Mouse (Mus musculus): ENCODE measurements around the gene Mob1b.
"Not testable (repeated sequence)": the region's sequence is repeated elsewhere in the genome, so short reads cannot be mapped to it uniquely, and the experiment has no call there.

The Mob1b gene

DNA sequence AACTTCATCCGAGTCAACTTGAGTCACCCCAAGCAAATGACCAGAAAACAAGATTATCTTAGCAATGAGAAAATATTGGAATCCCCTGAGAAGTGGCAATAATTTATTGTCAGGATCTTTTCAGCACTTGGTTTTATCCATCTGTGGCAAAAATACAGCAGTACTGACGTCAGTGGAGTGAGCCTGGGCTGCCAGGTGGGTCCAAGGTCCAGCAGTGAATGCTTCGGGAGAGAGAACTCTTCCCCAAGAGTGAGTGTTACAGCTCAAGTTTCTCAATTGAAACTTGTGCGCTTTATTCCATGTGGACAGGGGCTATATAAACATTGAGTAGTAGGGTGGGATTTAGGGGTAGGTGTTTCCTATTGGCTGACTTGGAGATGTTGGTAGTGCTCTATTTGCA is 18.6 kb upstream of the Mob1b start:
- DNase-seq (ENCODE audit: inconsistent ontology term): no peak

DNA sequence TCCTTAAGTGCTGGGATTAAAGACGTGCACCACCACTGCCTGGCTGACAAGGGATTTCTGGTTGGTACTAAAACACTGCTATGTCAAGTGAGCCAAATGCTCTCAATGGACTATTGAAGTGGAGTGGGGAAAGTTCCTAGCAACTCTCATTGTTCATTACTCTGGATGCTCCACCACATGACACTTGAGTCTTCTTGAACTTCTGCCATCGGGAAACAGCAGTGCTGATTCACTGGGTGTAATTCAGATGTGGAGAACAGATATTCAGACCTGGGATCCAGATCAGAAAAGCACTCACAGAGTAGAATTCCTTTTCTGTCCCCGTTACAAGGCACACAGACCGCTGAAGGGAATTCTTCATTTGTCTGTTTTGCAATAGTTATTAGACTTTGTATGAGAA is 17.1 kb upstream of the Mob1b start:
- peak; percentile 84 for DNase-seq (ENCODE audit: inconsistent ontology term)

DNA sequence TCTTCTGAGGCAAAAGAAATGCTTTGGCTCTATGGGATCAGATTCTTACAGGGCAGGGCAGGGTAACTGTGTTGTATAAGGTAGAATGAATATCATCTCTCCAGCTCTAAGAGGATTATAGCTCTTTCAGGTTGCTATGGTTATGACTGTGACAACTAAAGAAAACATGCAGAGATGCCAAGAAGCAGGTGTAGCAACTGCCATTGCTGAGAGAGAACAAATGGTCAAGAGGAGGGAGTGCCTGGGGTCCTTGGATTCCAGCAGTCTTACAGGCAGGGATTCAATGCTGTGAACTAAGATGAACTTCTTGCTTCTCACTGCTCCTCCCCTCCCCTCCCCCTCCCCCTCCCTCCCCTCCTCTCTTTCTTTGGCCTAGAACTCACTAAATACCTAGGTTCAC is 9.5 kb upstream of the Mob1b start:
- no peak for DNase-seq (ENCODE audit: inconsistent ontology term)

DNA sequence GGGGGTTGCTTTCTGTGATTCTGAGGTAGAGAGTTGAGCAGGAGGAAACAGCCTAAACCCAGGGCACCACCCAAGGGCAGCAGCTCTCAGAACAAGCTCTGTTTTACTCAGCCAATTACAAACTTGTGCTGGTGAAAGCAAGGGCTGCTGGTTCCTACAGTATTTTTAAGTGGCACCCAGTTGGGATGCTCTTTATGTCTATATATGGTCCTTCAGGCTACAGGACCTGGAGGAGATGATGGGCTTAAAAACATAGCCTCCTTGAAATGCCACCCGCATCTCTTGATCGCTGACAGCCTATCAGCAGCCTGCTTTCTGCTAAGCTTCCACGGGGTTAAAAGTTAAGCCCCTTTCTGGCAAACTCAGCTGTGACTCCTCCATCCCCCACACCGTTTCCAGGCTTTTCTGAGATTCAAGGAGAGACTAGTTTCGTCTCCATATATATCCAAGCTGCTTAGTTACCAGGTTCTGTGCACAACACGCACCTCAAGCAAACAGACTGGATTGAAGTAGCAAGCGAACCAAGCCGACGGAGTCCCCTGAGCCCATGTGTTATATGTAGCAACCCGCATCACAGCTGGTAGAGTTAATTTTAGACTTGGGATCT is 8.9 kb upstream of the Mob1b start:
- no peak for DNase-seq (ENCODE audit: inconsistent ontology term)

DNA sequence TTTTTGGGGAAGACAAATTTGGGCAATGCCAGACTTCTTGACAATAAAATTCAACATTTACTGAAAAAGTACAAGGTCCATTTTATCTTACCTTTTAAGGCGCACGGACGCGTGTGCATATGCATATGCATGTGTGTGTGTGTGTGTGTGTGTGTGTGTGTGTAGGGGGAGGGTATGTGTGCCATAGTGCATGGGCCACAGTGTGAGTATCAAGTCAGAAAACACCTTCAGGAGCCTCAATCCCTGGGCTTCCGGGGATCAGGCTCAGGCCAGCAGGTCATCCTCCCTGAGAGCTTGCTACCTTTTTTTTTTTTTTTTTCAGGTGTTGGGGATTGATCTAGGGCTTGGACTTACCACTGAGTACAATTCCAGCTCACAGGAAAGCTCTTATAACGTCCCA is 8.3 kb upstream of the Mob1b start:
- DNase-seq (ENCODE audit: inconsistent ontology term): no peak

DNA sequence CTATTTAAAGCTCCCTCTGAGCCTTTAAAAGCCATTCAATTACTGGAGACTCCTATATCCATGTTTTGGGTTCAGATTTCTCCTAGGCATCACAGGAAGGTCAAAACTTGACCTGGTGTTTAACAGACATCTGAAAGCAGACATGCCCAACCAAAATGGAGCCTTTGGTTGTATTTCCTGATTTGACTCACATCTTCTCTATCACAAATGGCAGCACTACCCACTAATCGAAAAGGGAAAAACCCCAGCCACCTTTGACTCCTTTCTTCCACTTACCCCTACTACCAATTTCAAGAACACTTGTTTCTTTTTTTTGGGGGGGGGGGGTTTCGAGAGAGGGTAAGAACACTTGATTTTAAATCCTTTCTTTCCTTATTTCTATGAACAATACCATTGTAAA is 3.7 kb upstream of the Mob1b start:
- DNase-seq (ENCODE audit: inconsistent ontology term): no peak

DNA sequence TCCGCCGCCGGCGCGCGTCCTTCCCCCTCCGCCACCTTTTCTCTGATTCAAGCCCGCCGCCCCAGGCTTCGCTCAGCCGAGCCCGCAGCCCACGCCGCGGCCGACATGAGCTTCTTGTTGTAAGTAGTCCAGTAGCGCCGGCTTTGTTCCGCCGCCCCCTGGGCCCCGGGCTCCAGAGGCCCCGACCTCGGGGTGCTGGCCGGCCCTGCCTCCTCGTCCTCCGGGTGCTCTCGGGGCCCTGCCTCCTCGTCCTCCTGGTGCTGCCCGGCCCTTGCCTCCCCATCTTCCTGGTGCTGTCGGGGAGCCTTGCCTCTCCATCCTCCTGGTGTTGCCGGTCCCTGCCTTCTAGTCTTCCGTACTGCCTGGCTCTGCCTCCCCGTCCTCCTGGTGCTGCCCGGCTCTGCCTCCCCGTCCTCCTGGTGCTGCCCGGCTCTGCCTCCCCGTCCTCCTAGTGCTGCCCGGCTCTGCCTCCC is 384 bp downstream of the Mob1b start:
- no peak for DNase-seq (ENCODE audit: inconsistent ontology term)

DNA sequence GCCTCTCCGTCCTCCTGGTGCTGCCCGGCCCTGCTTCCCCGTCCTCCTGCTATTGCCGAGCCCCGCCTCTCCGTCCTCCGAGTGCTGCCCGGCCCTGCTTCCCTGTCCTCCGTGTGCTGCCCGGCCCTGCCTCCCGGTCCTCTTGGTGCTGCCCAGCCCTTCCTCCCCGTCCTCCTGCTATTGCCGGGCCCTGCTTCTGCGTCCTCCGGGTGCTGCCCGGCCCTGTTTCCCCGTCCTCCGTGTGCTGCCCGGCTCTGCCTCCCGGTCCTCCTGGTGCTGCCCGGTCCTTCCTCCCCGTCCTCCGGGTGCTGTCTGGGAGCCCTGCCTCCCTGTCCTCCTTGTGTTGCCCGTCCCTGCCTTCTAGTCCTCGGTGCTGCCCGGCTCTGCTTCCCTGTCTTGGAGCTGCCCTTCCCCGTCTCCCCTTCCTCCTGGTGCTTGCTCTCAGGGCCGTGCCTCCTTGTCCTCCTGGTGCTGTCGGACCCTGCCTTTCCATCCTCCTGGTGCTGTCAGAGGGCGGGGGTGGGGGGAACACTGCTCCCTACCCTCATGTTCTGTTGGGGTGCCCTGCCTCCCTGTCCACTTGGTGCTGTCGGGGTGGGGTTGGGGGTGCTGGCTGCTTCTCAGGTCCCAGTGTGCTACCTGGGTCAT is 1.0 kb downstream of the Mob1b start:
- peak; percentile 78 for DNase-seq (ENCODE audit: inconsistent ontology term)

DNA sequence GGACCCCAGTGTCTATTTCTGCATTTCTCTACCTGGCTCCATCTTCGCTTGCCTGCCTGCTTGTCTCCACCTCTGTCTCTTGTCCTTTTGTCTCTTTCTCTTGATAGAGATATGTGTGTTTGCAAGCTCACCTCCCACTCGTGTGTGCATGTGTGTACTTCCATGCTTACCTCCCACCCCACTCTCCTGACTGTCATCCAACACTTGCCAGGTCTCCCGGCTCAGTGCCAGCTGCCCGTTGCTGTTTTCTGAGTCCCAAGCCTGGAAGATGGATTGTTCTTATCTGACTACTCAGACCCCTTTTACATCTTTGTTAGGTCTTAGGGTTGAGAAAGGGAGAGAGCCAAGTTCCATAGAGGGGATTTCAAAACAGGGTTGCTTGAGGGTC is 1.6 kb downstream of the Mob1b start:
- DNase-seq (ENCODE audit: inconsistent ontology term): no peak

DNA sequence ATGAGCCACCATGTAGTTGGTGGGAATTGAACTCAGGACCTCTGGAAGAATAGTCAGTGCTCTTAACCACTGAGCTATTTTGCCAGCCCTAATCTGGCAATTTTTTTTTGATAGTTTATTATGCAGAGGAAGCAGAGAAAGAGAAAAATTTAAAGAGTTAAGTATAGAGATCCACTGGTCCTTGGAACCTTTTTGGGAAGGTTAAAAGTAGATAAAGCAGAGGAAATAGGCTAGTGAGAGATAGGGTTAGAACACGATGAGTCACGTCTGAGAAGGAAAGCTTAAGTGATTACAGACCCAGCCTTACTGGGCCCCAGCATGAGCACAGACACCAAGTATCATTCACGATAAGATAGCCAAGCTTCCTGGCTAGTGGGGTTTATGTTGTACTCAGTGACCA is 3.4 kb downstream of the Mob1b start:
- no peak for DNase-seq (ENCODE audit: inconsistent ontology term)

DNA sequence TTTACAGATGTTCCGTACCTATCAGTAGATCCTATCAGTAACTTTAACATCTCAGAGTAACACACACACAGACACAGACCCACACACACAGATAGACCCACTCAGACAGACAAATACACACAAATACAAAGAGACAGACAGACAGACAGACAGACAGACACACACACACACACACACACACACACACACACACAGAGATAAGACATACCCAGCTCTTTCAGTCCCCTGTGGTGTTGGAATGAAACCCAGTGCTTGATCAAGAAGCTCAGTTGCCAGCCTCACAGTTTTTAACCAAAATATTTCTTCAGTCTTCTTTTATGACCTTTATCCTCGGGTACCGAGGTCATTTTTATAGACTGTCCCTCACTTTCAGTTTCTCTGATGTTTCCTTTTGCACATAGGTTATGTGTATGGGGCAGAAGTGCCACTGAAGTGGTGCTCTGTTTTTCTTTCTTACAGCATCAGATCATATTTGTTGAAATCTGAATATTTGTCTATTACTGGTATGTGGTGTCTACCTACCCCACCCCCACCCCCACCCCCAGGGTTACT is 7.0 kb downstream of the Mob1b start:
- DNase-seq (ENCODE audit: inconsistent ontology term): no peak

DNA sequence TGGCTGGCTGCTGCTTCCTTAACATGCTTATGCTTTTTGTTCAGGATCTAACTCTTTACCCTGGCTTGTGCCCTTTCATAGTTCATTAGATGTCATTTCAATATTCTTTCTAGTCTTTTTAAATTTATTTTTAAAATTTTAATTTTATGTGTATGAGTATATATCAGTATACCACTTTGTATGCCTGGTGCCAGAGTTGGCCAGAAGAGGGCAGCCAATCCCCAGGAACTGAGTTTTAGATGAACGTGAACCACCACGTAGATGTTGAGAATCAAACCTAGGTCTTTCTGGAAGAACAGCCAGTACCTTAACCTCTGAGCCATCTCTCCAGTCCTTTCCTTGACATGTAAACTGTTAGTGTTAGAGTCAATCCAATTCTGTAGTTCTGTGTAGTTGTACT is 14.1 kb downstream of the Mob1b start:
- no peak for DNase-seq (ENCODE audit: inconsistent ontology term)

DNA sequence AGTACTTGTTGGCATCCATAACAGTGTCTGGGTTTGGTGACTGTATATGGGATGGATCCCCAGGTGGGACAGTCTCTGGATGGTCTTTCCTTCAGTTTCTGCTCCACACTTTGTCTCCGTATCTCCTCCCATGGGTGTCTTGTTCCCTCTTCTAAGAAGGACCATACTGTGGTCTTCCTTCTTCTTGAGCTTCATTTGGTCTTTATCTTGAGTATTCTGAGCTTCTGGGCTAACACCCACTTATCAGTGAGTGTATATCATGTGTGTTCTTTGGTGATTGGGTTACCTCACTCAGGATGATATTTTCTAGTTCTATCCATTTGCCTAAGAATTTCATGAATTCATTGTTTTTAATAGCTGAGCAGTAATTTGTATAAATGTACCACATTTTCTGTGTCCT is 20.4 kb downstream of the Mob1b start:
- DNase-seq (ENCODE audit: inconsistent ontology term): not testable (repeated sequence)

DNA sequence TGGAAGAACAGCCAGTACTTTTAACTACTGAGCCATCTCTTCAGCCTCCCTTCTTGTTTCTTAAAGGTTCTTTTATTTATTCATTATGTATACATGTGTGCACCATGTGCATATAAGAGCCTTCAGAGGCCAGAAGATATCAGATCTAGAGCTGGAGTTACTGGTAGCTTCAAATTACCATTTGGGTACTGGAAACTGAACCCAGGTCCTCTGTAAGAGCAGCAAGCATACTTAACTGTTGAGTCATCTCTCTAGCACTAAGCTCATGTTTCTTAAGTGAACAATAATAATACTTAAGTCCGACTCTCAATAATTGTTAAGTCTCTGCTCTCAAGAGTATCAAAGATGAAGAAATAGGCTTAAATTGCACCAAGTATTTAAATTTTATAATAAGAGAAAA is 27.1 kb downstream of the Mob1b start:
- no peak for DNase-seq (ENCODE audit: inconsistent ontology term)

DNA sequence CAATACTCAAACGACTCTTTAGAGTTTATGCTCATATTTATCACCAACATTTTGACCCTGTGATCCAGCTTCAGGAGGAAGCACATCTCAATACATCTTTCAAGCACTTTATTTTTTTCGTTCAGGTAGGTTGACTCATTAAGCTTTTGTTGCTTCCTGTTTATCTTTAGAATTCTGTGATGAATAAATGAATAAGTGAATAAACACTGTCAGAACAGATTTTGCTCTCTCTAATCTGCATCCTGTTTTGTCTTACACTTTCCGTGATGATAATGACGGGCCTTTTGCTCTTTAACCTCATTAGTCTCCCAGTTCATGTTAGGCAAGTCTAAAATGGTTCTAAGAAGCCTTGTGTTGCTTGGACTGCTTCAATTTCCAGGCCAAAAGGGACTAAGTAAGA is 32.5 kb downstream of the Mob1b start:
- no peak for DNase-seq (ENCODE audit: inconsistent ontology term)

DNA sequence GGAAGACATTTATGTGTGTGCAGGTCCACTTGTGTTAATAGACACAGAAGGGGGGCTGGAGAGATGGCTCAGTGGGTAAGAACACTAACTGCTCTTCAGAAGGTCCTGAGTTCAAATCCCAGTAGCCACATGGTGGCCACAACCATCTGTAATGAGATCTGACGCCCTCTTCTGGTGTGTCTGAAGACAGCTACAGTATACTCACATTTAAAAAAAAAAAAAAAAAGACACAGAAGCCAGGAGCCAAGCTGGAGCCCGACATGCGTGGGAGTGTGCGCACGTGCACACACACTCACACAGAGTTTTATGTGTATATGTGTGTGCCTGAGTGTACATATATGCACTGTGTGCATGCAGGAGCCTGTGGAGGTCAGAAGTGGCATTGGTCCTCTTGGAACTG is 42.0 kb downstream of the Mob1b start:
- no peak for DNase-seq (ENCODE audit: inconsistent ontology term)

DNA sequence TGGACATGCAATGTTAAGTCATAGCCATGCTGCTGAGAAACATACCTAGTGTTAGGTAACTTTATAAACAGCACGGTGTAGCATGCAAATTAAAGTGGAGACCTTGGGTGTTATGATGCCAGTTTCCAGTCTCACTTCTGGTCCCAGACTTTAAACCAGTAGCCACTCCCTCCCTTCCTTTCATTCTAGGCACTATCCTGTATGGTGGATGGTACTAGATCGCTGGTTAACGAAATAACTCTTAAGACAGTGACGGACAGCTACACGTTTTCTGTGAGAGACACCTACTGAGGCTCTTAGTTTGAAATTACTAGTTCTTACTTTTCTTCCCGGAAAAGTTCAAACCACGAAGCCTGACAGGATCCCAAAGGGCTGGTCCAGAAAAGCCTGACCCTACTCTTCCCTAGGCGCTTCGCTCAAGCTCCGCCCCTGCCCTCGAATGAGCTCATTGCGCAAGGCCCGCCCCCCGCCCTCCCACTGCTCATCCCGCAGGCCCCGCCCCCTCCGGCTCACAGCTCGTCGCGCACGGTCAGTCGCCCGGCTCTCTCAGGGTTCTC is 43.9 kb downstream of the Mob1b start:
- DNase-seq (ENCODE audit: inconsistent ontology term): no peak

DNA sequence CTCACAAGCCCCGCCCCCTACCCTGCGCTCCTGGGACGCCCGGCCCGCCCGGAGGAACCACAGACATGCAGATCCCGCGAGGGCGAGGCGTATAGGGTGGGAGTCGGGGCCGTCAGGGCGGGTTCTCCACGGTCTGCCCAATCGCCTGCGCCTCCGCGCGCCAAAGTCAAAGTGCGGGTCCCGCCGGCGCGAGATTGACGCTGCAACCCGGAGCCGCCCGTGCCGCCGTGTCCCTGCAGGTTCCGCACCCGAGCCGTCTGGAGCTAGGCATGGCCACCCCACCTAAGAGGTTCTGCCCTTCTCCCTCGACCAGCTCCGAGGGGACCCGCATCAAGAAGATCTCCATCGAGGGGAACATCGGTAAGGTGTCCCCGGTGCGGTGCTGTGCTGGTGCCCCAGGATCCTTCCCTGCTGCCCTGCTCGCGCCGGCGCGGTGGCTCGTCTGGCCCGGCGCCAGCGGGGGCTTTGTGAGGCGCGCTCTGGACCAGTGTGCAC is 44.4 kb downstream of the Mob1b start, which contains the start of gene Dck:
Gene Dck (plus strand): TSS at position 10 of the 495 bp plus-strand sequence.
- DNase-seq (ENCODE audit: inconsistent ontology term): peak; percentile 100

DNA sequence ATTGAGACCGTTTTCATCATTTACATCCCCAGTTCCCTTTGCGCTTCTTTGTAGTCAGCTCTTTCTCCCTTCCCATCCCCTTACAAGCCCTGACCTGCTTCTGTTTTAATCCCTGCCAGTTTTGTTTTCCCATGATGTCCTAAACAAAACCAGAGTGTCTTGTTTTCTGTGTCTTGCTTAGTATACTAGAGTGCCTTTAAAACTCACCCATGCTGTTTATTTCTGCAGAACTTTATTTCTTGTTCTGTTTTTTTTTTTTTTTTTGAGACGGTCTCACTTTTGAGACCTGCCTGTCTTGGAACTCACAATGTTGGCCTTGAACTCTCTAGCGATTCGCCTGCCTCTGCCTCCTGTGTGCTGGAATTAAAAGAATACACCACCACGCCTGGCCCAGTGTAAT is 44.9 kb downstream of the Mob1b start:
- no peak for DNase-seq (ENCODE audit: inconsistent ontology term)

DNA sequence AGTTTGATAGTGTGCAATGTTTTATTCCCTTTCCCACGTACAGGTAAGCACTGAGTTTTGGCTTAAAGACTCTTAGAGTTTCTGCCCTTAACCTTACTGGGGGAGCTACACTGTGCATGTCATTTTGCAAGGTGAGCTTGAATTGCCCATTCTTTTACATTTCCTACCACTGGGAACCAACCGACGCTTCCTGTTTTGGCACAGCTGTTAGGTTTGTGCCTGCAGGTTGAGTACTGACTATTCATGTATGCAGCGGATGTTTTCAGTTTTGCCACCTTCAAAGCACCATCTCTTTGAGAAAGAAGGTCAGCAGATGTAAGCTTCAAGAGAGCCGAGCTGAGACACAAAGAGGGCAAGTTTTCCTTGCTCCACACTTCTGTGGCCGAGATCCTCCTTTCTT is 45.5 kb downstream of the Mob1b start:
- no peak for DNase-seq (ENCODE audit: inconsistent ontology term)

DNA sequence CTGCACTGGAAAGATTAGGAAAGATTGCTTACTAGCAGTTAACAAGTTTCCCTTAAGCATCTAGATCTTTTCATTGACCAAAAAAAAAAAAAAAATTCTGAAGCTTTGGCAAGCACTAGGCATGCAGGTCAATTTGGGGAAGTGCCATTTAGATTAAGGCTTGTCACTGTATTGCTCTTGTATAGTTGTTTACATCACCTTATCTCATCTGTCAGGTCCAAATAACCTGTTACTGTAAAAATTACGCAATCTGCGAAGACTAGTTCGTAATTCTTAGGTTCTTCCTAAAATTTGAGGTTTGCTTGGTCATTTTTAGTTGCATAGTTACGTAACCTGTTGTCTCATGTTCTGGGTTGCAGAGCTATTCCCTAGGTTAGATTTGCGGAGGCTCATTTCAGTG is 46.2 kb downstream of the Mob1b start:
- DNase-seq (ENCODE audit: inconsistent ontology term): no peak

DNA sequence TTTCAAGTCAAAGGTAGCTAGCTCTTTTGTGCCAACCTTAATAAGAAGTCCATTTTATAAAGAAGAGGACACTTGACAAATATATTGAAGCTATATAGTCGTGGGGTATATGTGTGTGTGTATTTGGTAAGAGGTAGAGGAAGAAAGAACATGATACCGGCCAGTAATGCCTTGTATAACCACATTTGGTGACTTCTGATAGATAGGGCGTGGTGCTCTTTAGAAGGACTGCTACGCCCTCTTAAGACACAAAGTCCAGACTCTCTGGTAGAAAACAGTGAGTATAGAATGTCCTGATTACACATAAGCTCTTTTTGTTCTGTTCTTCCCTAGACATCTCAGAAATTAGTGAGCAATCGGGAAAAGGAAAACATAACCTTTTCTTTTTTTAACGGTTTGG is 47.5 kb downstream of the Mob1b start:
- DNase-seq (ENCODE audit: inconsistent ontology term): no peak

Measured in Muller cell, postnatal 12 days (primary cell).